Mouse (Mus musculus): ENCODE results near the gene Gnat2. TPM values are rescaled to one million over a fixed set of nuclear protein-coding genes. Genes with fewer than 3 reads are reported as not detected.

Gnat2 gene
- polyA plus RNA-seq, 1 experiment from 2014 or later, result 0.30 TPM

DNA sequence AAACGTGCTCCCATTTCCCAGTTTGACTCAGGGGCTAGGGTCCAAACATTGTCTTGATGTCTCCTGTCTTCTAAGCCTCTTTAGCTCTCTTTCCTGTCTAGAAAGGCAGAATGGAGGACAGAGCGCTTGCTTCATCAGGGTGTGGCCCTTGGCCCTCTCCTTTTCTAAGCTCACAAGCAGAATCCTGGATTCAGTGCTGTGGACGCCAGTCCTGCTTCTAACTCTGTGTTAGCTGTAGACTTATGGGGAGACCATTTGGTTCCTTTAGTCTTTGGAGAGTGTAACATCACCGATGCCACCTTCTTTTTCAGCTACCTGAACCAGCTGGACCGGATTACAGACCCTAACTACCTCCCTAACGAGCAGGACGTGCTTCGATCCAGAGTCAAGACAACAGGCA, 5.1 kb downstream of the Gnat2 start:
- H3K27me3 ChIP-seq (ENCODE audit: control insufficient read depth, insufficient read depth, low read length), result no peaks in the 10 kb centered on the region
- no peak for ATAC-seq (ENCODE audit: low FRiP score, low TSS enrichment)
- no peak overlapping the region for H3K27ac ChIP-seq (replicated peaks; ENCODE audit: low read depth, low read length)
- H3K4me2 ChIP-seq (ENCODE audit: low read length), result no peak overlapping the region
- H3K36me3 ChIP-seq (ENCODE audit: control insufficient read depth, insufficient read depth, low read length), result no peaks in the 10 kb centered on the region
- no peak overlapping the region for H3K4me3 ChIP-seq (replicated peaks; ENCODE audit: low read depth, low read length)
- H3K4me1 ChIP-seq (ENCODE audit: control insufficient read depth, insufficient read depth, low read length), result no peaks in the 10 kb centered on the region
- H3K9me3 ChIP-seq (ENCODE audit: control insufficient read depth, low read length), result no peaks in the 10 kb centered on the region
- WGBS, result 81% methylated on average over 8 of the region's 8 CpGs
- no peak for DNase-seq
- H3K9ac ChIP-seq (replicated peaks; ENCODE audit: low read length), result no peak overlapping the region

DNA sequence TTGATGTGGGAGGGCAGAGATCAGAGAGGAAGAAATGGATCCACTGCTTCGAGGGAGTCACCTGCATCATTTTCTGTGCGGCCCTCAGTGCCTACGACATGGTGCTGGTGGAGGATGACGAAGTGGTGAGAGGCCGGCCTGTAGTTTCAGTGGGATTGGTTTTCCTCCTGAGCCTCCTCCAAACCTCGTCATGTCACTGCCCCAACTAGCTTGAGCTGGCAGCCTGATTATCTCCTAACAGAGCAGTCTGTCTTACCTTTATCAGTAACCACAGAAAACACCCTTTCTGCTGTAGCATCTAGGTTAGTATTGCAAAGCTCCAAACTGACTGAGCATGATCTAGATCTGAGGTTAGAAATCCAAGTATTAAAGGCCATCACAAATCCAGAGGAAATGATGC, 5.7 kb downstream of the Gnat2 start:
- DNase-seq (no peak), ATAC-seq (ENCODE audit: low FRiP score, low TSS enrichment) (no peak)
- H3K27me3 ChIP-seq (ENCODE audit: control insufficient read depth, insufficient read depth, low read length), result no peaks in the 10 kb centered on the region
- no peak overlapping the region for H3K4me2 ChIP-seq (ENCODE audit: low read length)
- H3K9ac ChIP-seq (replicated peaks; ENCODE audit: low read length), result no peak overlapping the region
- H3K9me3 ChIP-seq (ENCODE audit: control insufficient read depth, low read length), result no peaks in the 10 kb centered on the region
- H3K4me3 ChIP-seq (replicated peaks; ENCODE audit: low read depth, low read length), result no peak overlapping the region
- H3K4me1 ChIP-seq (ENCODE audit: control insufficient read depth, insufficient read depth, low read length), result no peaks in the 10 kb centered on the region
- WGBS, result 86% methylated on average over 6 of the region's 6 CpGs
- no peaks in the 10 kb centered on the region for H3K36me3 ChIP-seq (ENCODE audit: control insufficient read depth, insufficient read depth, low read length)
- H3K27ac ChIP-seq (replicated peaks; ENCODE audit: low read depth, low read length), result no peak overlapping the region

DNA sequence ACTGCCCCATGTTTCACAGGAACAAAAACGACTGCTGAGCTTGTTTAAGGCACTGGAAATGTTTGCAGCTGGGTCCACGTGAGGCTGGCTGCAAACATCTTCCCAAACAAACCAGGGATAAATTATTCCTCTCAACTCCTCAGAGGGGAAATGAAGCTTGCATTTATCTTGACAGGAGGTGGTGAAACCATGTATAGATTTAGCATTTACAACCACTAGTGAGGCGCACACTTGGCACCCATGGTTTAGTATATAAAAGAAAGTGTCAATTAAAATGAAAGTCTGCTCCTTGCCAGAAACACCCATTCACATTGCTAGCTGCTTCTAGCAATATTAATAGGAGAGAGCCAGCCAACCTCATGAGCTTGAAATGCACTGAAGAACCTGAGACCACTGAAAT, 9.0 kb downstream of the Gnat2 start:
- WGBS, result 41% methylated on average over 3 of the region's 3 CpGs
- ATAC-seq (ENCODE audit: low FRiP score, low TSS enrichment) (no peak), DNase-seq (no peak)
- H3K4me3 ChIP-seq (replicated peaks; ENCODE audit: low read depth, low read length), result no peak overlapping the region
- no peaks in the 10 kb centered on the region for H3K9me3 ChIP-seq (ENCODE audit: control insufficient read depth, low read length)
- no peak overlapping the region for H3K27ac ChIP-seq (replicated peaks; ENCODE audit: low read depth, low read length)
- H3K9ac ChIP-seq (replicated peaks; ENCODE audit: low read length), result no peak overlapping the region
- H3K4me1 ChIP-seq (ENCODE audit: control insufficient read depth, insufficient read depth, low read length), result no peaks in the 10 kb centered on the region
- no peaks in the 10 kb centered on the region for H3K27me3 ChIP-seq (ENCODE audit: control insufficient read depth, insufficient read depth, low read length)
- H3K4me2 ChIP-seq (ENCODE audit: low read length), result no peak overlapping the region
- H3K36me3 ChIP-seq (ENCODE audit: control insufficient read depth, insufficient read depth, low read length), result peaks cover 11% of the 10 kb centered on the region

DNA sequence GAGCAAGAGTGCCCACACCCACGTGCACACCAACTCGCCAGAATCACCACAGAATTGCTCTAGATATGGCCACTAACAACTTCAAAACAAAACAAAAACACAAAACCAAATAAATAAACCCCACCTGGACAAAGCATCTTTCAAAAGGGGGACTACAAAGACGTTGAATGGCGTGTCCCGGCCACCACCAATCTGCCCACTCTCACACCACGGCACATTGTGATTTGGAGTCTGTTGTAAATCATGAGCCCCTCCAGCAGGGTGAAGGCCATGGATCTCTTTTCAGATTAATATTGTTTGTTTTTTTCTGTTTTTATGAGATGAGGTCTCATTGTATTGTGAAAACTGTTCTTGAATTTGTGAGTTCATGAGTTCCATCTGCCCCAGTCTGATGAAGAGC, 9.5 kb downstream of the Gnat2 start:
- no peaks in the 10 kb centered on the region for H3K27me3 ChIP-seq (ENCODE audit: control insufficient read depth, insufficient read depth, low read length)
- H3K9ac ChIP-seq (replicated peaks; ENCODE audit: low read length), result no peak overlapping the region
- H3K27ac ChIP-seq (replicated peaks; ENCODE audit: low read depth, low read length), result no peak overlapping the region
- no peak overlapping the region for H3K4me2 ChIP-seq (ENCODE audit: low read length)
- no peak overlapping the region for H3K4me3 ChIP-seq (replicated peaks; ENCODE audit: low read depth, low read length)
- WGBS, result 89% methylated on average over 6 of the region's 6 CpGs
- no peaks in the 10 kb centered on the region for H3K9me3 ChIP-seq (ENCODE audit: control insufficient read depth, low read length)
- H3K36me3 ChIP-seq (ENCODE audit: control insufficient read depth, insufficient read depth, low read length), result peaks cover 16% of the 10 kb centered on the region
- ATAC-seq (ENCODE audit: low FRiP score, low TSS enrichment), result no peak
- no peaks in the 10 kb centered on the region for H3K4me1 ChIP-seq (ENCODE audit: control insufficient read depth, insufficient read depth, low read length)
- DNase-seq, result no peak

DNA sequence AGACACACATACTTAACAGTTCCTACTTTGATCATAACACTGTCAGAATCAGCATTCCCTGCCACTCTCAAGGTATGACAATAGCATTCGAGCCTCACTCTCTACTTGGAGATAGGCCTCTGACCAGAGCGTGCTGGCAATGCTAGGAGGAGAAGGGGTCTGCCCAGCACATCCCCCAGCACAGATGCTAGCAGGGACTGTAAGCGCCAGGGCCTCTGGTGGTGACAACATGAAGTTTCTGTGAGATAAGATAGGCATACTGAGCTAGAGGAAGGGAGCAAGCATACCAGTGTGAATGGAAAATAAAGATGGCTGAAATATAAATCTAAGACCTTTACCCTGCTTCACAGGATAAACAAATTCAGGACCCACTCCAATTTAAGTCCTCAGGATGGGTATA, 12.7 kb downstream of the Gnat2 start:
- 92% methylated on average over 3 of the region's 3 CpGs for WGBS
- no peak for ATAC-seq (ENCODE audit: low FRiP score, low TSS enrichment)
- H3K4me3 ChIP-seq (replicated peaks; ENCODE audit: low read depth, low read length), result no peak overlapping the region

DNA sequence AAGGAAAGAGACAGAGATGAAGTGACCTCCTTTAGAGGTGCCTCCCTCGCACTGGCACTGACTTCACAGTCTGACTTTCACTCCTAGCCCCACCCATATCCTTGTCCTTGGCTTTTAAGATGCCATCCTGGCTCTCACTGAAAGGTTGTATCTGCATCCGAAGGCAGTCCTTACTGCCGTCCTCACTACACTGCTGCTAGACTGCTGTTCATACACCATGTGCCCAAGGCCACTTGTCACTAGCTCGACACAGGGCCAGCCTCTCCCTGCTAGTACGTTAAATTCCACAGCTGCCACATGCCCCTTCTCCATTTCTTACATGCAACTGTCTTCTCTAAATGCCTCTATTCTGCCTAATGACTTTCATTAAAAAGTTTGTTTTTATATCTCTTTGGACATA, 18.7 kb downstream of the Gnat2 start:
- H3K4me2 ChIP-seq (ENCODE audit: low read length), result no peak overlapping the region
- DNase-seq (no peak), ATAC-seq (ENCODE audit: low FRiP score, low TSS enrichment) (no peak)
- WGBS, result 96% methylated on average over 5 of the region's 5 CpGs
- H3K9ac ChIP-seq (replicated peaks; ENCODE audit: low read length), result no peak overlapping the region
- H3K9me3 ChIP-seq (ENCODE audit: control insufficient read depth, low read length), result no peaks in the 10 kb centered on the region
- H3K27ac ChIP-seq (replicated peaks; ENCODE audit: low read depth, low read length), result no peak overlapping the region
- peaks cover 88% of the 10 kb centered on the region for H3K36me3 ChIP-seq (ENCODE audit: control insufficient read depth, insufficient read depth, low read length)
- H3K27me3 ChIP-seq (ENCODE audit: control insufficient read depth, insufficient read depth, low read length), result no peaks in the 10 kb centered on the region
- no peak overlapping the region for H3K4me3 ChIP-seq (replicated peaks; ENCODE audit: low read depth, low read length)
- no peaks in the 10 kb centered on the region for H3K4me1 ChIP-seq (ENCODE audit: control insufficient read depth, insufficient read depth, low read length)

More for the DNA sequence above, 12.7 kb downstream of the Gnat2 start:
- peaks cover 45% of the 10 kb centered on the region for H3K36me3 ChIP-seq (ENCODE audit: control insufficient read depth, insufficient read depth, low read length)
- no peaks in the 10 kb centered on the region for H3K9me3 ChIP-seq (ENCODE audit: control insufficient read depth, low read length)
- H3K27me3 ChIP-seq (ENCODE audit: control insufficient read depth, insufficient read depth, low read length), result no peaks in the 10 kb centered on the region
- H3K4me2 ChIP-seq (ENCODE audit: low read length), result no peak overlapping the region
- DNase-seq, result no peak
- no peak overlapping the region for H3K27ac ChIP-seq (replicated peaks; ENCODE audit: low read depth, low read length)
- H3K4me1 ChIP-seq (ENCODE audit: control insufficient read depth, insufficient read depth, low read length), result no peaks in the 10 kb centered on the region
- H3K9ac ChIP-seq (replicated peaks; ENCODE audit: low read length), result no peak overlapping the region

DNA sequence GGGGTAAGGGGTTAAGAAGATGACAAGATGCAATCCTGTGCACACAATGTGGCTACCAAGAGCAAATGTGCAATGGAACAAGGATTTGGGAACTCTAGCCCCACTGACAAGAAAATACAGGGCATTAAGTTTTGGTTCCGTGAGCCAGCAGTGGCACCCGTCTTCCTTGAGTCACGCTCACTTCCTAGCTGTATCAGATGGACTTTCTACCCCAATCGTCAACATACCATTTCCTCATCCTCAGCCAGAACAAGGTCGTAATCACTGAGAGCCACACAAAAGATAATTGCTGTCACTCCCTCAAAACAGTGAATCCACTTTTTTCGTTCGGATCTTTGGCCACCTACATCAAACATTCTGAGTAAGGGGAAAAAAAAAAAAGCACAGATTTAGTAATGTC, 19.7 kb downstream of the Gnat2 start:
- Histone ChIP-seq H3K4me3 (replicated peaks; ENCODE audit: low read depth, low read length) (no peak overlapping the region), H3K4me1 (ENCODE audit: control insufficient read depth, insufficient read depth, low read length) (no peaks in the 10 kb centered on the region), H3K4me2 (ENCODE audit: low read length) (no peak overlapping the region), H3K27me3 (ENCODE audit: control insufficient read depth, insufficient read depth, low read length) (no peaks in the 10 kb centered on the region), H3K9ac (replicated peaks; ENCODE audit: low read length) (no peak overlapping the region), H3K9me3 (ENCODE audit: control insufficient read depth, low read length) (no peaks in the 10 kb centered on the region), H3K36me3 (ENCODE audit: control insufficient read depth, insufficient read depth, low read length) (peaks cover 85% of the 10 kb centered on the region), H3K27ac (replicated peaks; ENCODE audit: low read depth, low read length) (no peak overlapping the region)
- DNase-seq (no peak), ATAC-seq (ENCODE audit: low FRiP score, low TSS enrichment) (no peak)
- WGBS, result 94% methylated on average over 7 of the region's 7 CpGs

DNA sequence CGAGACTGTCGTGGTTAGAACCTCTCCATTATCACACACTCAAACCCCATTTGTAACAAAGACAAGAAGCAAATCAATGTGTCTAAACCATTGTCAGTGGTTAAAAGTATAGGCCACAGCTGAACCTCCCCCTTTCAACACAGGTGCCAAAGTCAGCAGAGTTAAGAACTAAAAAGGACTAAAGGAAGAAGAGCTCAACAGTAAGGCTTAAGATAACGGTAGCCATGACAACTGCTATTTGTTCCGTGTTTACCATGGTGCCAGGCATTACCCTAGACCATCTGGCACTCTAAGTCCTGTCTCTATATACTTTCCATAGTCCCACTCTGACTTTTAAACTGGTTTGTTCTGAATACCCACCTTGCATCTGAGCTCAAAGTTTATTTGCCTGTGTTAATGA, 20.1 kb downstream of the Gnat2 start:
- Histone ChIP-seq H3K27me3 (ENCODE audit: control insufficient read depth, insufficient read depth, low read length) (no peaks in the 10 kb centered on the region), H3K9ac (replicated peaks; ENCODE audit: low read length) (no peak overlapping the region), H3K27ac (replicated peaks; ENCODE audit: low read depth, low read length) (no peak overlapping the region), H3K9me3 (ENCODE audit: control insufficient read depth, low read length) (no peaks in the 10 kb centered on the region), H3K4me2 (ENCODE audit: low read length) (no peak overlapping the region), H3K4me3 (replicated peaks; ENCODE audit: low read depth, low read length) (no peak overlapping the region), H3K4me1 (ENCODE audit: control insufficient read depth, insufficient read depth, low read length) (no peaks in the 10 kb centered on the region), H3K36me3 (ENCODE audit: control insufficient read depth, insufficient read depth, low read length) (peaks cover 86% of the 10 kb centered on the region)
- ATAC-seq (ENCODE audit: low FRiP score, low TSS enrichment) (no peak), DNase-seq (no peak)
- WGBS, result 82% methylated on average over 4 of the region's 4 CpGs

DNA sequence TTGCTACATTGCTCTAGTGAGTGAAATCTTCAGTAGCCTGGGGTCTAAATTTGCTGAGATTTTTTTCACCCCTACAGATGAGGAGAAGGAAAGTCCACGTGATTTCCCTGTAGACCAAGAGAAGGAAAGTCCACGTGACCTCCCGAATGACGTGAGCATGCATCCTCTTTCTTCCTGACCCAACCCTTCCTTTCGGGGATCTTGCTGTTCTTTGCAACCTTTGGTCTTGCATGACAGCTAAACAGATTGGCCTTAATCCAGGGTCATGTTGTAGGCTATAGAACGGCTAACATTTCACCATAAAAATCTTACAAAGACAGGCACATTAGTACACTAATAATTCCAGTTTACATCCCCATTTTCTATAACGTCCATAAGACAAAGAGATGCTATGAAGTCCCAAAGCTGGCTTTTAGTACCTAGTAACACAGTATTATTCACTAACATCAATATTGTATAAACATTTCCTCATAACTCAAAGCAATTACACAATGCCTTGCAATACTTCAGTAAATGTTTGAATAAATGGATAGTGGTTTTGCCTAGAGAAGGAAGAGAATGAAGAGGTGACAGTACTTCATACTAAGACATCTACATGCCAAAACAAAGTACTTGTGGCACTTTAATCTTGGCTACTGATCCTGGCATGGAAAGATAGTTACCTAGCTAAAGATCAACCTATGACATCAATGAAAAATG, 21.2 kb downstream of the Gnat2 start:
- H3K9ac ChIP-seq (replicated peaks; ENCODE audit: low read length), result no peak overlapping the region
- no peak overlapping the region for H3K27ac ChIP-seq (replicated peaks; ENCODE audit: low read depth, low read length)
- no peaks in the 10 kb centered on the region for H3K27me3 ChIP-seq (ENCODE audit: control insufficient read depth, insufficient read depth, low read length)
- no peak overlapping the region for H3K4me2 ChIP-seq (ENCODE audit: low read length)
- ATAC-seq (ENCODE audit: low FRiP score, low TSS enrichment) (no peak), DNase-seq (no peak)
- H3K9me3 ChIP-seq (ENCODE audit: control insufficient read depth, low read length), result no peaks in the 10 kb centered on the region
- no peak overlapping the region for H3K4me3 ChIP-seq (replicated peaks; ENCODE audit: low read depth, low read length)
- no peaks in the 10 kb centered on the region for H3K4me1 ChIP-seq (ENCODE audit: control insufficient read depth, insufficient read depth, low read length)
- WGBS, result 92% methylated on average over 7 of the region's 7 CpGs
- H3K36me3 ChIP-seq (ENCODE audit: control insufficient read depth, insufficient read depth, low read length), result peaks cover 85% of the 10 kb centered on the region

Measured in midbrain, embryonic 14.5 days (tissue).